Mouse (Mus musculus) ES-E14 (cell line): Measurements from ENCODE around the gene Prrt1. TPM values are rescaled to one million over a fixed set of nuclear protein-coding genes. Genes with fewer than 3 reads are reported as not detected.

Experiments used
- DNase-seq: peaks from one replicate; pipeline ENCODE4 v3.0.0-alpha.2; 2013; ENCODE audit warnings: low read depth, low spot score
- H3K27ac ChIP-seq: 2 replicates; pipeline ENCODE4 v1.5.1; 2012; ENCODE audit warnings: low read depth, mild to moderate bottlenecking, low read length, moderate library complexity, mixed read lengths; ENCODE audit not compliant: poor library complexity, insufficient read depth, severe bottlenecking
- H3K36me3 ChIP-seq: 2 replicates; pipeline ENCODE4 v1.6.1; 2012; ENCODE audit warnings: mild to moderate bottlenecking, low read length, moderate library complexity, mixed read lengths; ENCODE audit not compliant: control insufficient read depth, poor library complexity, insufficient read depth, severe bottlenecking
- H3K4me1 ChIP-seq, 2 experiments: fragments of 150-350 bp in 1 of 2; sonication (generic) in 1 of 2; 2 replicates each; pipeline ENCODE4 v1.6.1; 2012; ENCODE audit warnings: low read length in 2 of 2, mild to moderate bottlenecking in 1 of 2, mixed read lengths in 1 of 2; ENCODE audit not compliant: control insufficient read depth in 2 of 2, insufficient read depth in 2 of 2, poor library complexity in 1 of 2
- H3K4me3 ChIP-seq, 2 experiments: fragments of 150-350 bp in 1 of 2; sonication (generic) in 1 of 2; 2 replicates each; pipeline ENCODE4 v1.5.1; 2012; ENCODE audit warnings: low read length in 2 of 2, low read depth in 1 of 2, mild to moderate bottlenecking in 1 of 2, mixed read lengths in 1 of 2; ENCODE audit not compliant: insufficient read depth in 1 of 2, poor library complexity in 1 of 2, severe bottlenecking in 1 of 2
- H3K9ac ChIP-seq: 2 replicates; pipeline ENCODE4 v1.6.1; 2012; ENCODE audit warnings: low read depth, mild to moderate bottlenecking, low read length, mixed read lengths; ENCODE audit not compliant: poor library complexity, insufficient read depth, severe bottlenecking
- H3K9me3 ChIP-seq: fragments of 150-350 bp; sonication (generic); 2 replicates; pipeline ENCODE4 v1.6.1; 2012; ENCODE audit warnings: low read depth, mild to moderate bottlenecking, low read length; ENCODE audit not compliant: control insufficient read depth, insufficient read depth
- CHD2 ChIP-seq: IDR thresholded peaks from 2 replicates; pipeline ENCODE4 v1.6.1; 2014; ENCODE audit warnings: mild to moderate bottlenecking, low read depth, low read length, inconsistent platforms
- HCFC1 ChIP-seq: IDR thresholded peaks from 2 replicates; pipeline ENCODE4 v1.6.1; 2012; ENCODE audit warnings: low read length, inconsistent platforms, borderline replicate concordance; ENCODE audit not compliant: insufficient read depth
- MAFK ChIP-seq: IDR thresholded peaks from 2 replicates; pipeline ENCODE4 v1.6.1; 2014; ENCODE audit warnings: mild to moderate bottlenecking, low read depth, low read length, inconsistent platforms; ENCODE audit not compliant: insufficient read depth
- ZC3H11A ChIP-seq: IDR thresholded peaks from 2 replicates; pipeline ENCODE4 v1.6.1; 2012; ENCODE audit warnings: low read depth, mild to moderate bottlenecking, inconsistent platforms, low read length, borderline replicate concordance
- ZNF384 ChIP-seq: IDR thresholded peaks from 2 replicates; pipeline ENCODE4 v1.6.1; 2012; ENCODE audit warnings: low read depth, low read length, inconsistent platforms
- in situ Hi-C, 2 experiments: fragments of 600-800 bp; cut with MboI; formaldehyde crosslinking; loops; one replicate each; pipeline ENCODE4 v1.15.1; 2025; ENCODE audit warnings: low sequenced_read_pairs in 2 of 2, inconsistent platforms in 1 of 2; ENCODE audit not compliant: unreplicated experiment in 2 of 2
- total RNA-seq: library from RNA; depleted of rRNA; stranded (reverse); fragments of 300-350 nt; gene quantifications from 2 replicates; pipeline ENCODE4 v1.2.3, GENCODE M21; 2012

Gene Prrt1
- total RNA-seq, 1 experiment, result 0.13 TPM

GRCm38 (mm10) chr17:34672246-34672792, 43.0 kb downstream of the Prrt1 start:
- TF ChIP-seq ZC3H11A (no peak), CHD2 (no peak), MAFK (no peak), ZNF384 (no peak), HCFC1 (no peak)
- Histone ChIP-seq H3K4me3 (peak overlapping the region; percentile 9 to 42; a peak in 2 of 4 replicates), H3K36me3 (no peaks in the 10 kb centered on the region), H3K9me3 (no peaks in the 10 kb centered on the region), H3K9ac (no peak overlapping the region; the same call in 1 of the 2 replicates), H3K4me1 (peaks cover 0 to 9% of the 10 kb centered on the region in 2 experiments; a peak in 1 of 4 replicates), H3K27ac (no peak overlapping the region)
- no peak for DNase-seq
- in situ Hi-C loops, result no loop called here

DNA sequence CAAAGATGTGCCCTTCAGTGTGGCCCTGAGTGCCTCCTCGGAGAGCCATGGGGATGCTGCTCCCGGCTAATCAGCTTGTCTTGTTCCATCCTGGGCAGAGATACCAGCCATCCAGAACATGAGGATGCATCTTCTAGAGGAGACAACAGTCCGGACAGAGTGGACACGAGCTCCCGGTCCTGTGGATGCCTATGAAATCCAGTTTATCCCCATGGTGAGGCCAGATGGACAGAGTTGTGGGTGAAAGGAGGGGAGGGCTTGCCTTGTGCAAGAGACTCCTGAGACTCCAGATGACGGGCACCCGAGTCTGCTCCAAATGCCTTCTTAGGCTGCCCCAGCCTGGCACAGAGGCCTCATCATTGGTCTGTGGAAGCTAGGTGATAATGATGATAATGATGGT, 43.8 kb downstream of the Prrt1 start:
- in situ Hi-C loops, result no loop called here
- peaks cover 0 to 9% of the 10 kb centered on the region in 2 experiments; a peak in 1 of 4 replicates for H3K4me1 ChIP-seq
- DNase-seq, result no peak
- TF ChIP-seq ZC3H11A (no peak), CHD2 (no peak), HCFC1 (no peak), MAFK (no peak), ZNF384 (no peak)
- H3K4me3 ChIP-seq, result no peak overlapping the region
- no peak overlapping the region for H3K9ac ChIP-seq
- no peaks in the 10 kb centered on the region for H3K9me3 ChIP-seq
- H3K36me3 ChIP-seq, result no peaks in the 10 kb centered on the region
- H3K27ac ChIP-seq, result no peak overlapping the region

- H3K27ac ChIP-seq, result no peak overlapping the region
- in situ Hi-C loops, result no loop called here
- no peak for DNase-seq
- H3K9me3 ChIP-seq, result no peaks in the 10 kb centered on the region
- H3K4me3 ChIP-seq, result no peak overlapping the region
- TF ChIP-seq CHD2 (no peak), MAFK (no peak), ZC3H11A (no peak), HCFC1 (no peak), ZNF384 (no peak)
- no peaks in the 10 kb centered on the region for H3K36me3 ChIP-seq
- no peak overlapping the region for H3K9ac ChIP-seq
- peaks cover 0 to 9% of the 10 kb centered on the region in 2 experiments; a peak in 1 of 4 replicates for H3K4me1 ChIP-seq
Observed at GRCm38 (mm10) chr17:34674524-34675204, 45.3 kb downstream of the Prrt1 start.

DNA sequence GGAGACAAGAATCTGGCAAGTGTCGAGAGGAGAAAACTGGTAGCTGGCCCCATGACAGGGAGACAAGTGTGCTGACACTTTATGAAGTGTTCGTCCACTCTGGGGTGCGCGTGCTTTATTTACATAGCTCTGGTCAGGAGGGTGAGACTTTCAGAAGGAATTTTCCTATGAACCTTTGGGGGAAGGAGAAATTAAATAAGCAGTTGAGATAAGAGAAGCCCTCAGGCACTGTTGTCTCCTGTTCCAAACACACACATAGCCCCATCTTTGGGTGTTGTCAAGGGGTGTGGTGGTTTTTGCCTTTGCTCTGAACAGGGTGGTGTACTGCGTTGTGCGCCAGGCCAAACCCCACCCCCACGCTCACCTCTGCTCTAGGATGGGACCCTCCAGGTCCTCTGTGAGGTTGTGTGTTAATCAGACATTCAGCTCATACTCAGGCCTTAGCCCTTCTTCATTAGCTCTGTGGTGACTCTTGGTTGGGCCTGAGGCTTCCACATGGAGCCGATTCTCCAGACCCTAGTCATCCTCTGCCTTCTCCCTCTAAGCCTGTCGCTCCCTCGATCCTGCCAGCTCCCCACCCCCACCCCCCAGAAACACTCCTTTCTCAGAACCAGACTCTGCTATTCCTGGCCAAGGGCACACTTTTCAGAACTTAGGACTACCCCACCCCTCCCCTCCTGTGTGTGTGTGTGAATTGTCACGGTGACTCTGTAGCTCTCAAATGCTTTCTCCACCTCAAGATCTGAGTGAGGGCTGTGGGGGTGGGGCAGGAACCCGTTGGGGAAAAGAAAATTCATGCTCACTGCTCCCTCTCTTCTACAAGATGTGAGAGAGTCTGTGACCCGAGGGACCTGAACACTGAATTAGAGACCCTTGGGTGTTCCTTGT, 46.1 kb downstream of the Prrt1 start:
- Histone ChIP-seq H3K36me3 (no peaks in the 10 kb centered on the region), H3K9me3 (no peaks in the 10 kb centered on the region), H3K9ac (no peak overlapping the region), H3K27ac (no peak overlapping the region), H3K4me1 (peaks cover 0 to 13% of the 10 kb centered on the region in 2 experiments; a peak in 1 of 4 replicates), H3K4me3 (no peak overlapping the region)
- no peak for DNase-seq
- TF ChIP-seq CHD2 (no peak), ZNF384 (no peak), MAFK (no peak)
- in situ Hi-C loops, result no loop called here
